Mouse (Mus musculus): ENCODE measurements at regions not wholly inside any gene's neighbourhood (a gene's known extent, or its start where the extent isn't known, plus 50 kb on each side); places are given as distances from the start of the nearest gene placed in this dataset.

DNA sequence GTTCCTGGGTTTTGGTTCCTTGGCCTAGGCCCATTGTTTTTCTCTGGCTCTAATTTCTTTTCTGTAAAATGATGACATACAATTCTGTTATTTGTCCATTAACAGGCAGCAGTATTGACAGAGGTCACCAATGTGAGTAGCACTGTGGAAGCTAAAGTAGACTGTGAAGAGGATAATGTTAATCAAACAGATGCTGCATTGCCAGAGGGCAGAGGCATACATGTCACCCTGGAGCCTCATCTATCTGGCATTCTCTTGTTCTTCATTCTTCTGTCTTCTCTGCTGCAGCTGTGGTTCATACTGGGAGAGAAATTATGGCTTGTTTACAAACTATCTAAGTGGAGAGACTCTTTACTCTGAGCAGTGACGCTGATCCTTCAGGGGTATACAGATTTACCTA, 2259.2 kb upstream of the Lrrc6 start:
- Histone ChIP-seq H3K4me3 (ENCODE audit: control insufficient read depth, insufficient read depth, low read length) (no peak overlapping the region), H3K36me3 (ENCODE audit: control insufficient read depth, insufficient read depth, low read length) (no peaks in the 10 kb centered on the region), H3K27ac (ENCODE audit: control insufficient read depth, insufficient read depth, low read length) (no peak overlapping the region), H3K4me1 (replicated peaks; ENCODE audit: control insufficient read depth, insufficient read depth, low read length) (no peaks in the 10 kb centered on the region), H3K27me3 (ENCODE audit: control insufficient read depth, insufficient read depth, low read length) (no peaks in the 10 kb centered on the region)
- no peak for DNase-seq
- WGBS = 81% methylated on average over 1 of the region's 1 CpGs
- TF ChIP-seq CTCF (IDR thresholded peaks at IDR 0.05; ENCODE audit: borderline replicate concordance, control insufficient read depth, extremely low read depth, insufficient read depth, low read length, poor library complexity) = no peak

DNA sequence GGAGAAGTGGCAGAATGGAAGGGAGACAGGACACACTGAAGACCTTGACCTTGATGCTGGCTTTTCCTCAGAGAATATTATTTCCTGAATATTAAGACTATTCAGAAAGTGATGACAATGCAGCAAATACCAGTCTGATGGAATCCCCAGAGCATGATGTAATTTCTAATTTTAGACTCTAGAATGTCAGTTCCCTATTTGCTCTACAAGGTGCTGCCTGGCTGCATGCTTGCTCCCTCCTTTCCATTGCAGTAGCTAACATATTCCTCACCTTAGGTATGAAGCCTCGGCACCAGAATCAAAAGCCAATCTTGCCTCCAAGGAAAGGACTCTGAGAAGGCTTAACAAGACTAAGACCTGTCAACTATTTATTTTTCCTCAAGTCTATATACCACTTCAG, 2254.5 kb upstream of the Lrrc6 start:
- Histone ChIP-seq H3K36me3 (ENCODE audit: control insufficient read depth, insufficient read depth, low read length) (no peaks in the 10 kb centered on the region), H3K4me1 (replicated peaks; ENCODE audit: control insufficient read depth, insufficient read depth, low read length) (no peaks in the 10 kb centered on the region), H3K27ac (ENCODE audit: control insufficient read depth, insufficient read depth, low read length) (no peak overlapping the region), H3K27me3 (ENCODE audit: control insufficient read depth, insufficient read depth, low read length) (no peaks in the 10 kb centered on the region), H3K4me3 (ENCODE audit: control insufficient read depth, insufficient read depth, low read length) (no peak overlapping the region)
- 86% methylated on average over 1 of the region's 1 CpGs for WGBS
- TF ChIP-seq POLR2A (IDR thresholded peaks at IDR 0.05; ENCODE audit: control insufficient read depth, extremely low read depth, insufficient read depth, low read length, poor library complexity) (no peak), CTCF (IDR thresholded peaks at IDR 0.05; ENCODE audit: borderline replicate concordance, control insufficient read depth, extremely low read depth, insufficient read depth, low read length, poor library complexity) (no peak)
- no peak for DNase-seq

DNA sequence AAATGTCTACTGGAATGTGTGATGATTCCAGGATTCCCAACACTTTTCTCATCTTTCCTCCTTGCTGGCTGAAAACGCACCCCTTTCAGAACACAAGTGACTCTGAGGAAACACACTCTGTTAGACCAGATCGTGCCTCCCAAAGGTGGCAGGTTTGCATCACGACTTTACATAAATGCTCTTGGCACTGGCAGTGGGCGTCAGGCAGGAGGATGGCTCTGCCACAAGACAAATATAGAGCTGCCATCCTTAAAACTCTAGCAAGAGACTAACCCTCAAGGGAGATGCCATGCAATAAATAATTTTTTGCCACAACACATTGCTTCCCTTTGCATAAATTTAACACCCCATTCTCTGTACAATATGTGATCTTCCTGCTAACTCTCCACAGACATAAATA, 2254.1 kb upstream of the Lrrc6 start:
- no peaks in the 10 kb centered on the region for H3K27me3 ChIP-seq (ENCODE audit: control insufficient read depth, insufficient read depth, low read length)
- H3K27ac ChIP-seq (ENCODE audit: control insufficient read depth, insufficient read depth, low read length) = no peak overlapping the region

DNA sequence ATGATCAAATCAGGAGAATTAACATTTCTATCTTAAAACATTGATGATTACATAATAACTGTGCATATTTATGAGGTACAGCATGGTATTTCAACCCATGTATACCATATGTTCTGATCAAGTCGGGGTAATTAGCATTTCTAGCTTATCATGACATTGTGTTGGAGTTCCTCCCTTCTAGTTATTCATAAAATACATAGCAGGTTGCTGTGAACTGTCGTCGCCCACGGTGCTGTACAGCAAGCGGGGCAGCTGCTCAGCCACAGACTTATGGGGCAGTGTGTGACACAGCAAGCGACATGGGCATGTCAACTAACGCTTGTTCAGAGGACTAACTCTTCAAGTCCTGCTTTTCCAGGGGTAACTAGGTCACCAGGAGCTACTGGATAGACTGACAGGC, 2238.6 kb upstream of the Lrrc6 start:
- H3K4me1 ChIP-seq (replicated peaks; ENCODE audit: control insufficient read depth, insufficient read depth, low read length) = no peaks in the 10 kb centered on the region
- DNase-seq = no peak
- no peaks in the 10 kb centered on the region for H3K36me3 ChIP-seq (ENCODE audit: control insufficient read depth, insufficient read depth, low read length)
- WGBS = 89% methylated on average over 7 of the region's 7 CpGs
- H3K27me3 ChIP-seq (ENCODE audit: control insufficient read depth, insufficient read depth, low read length) = no peaks in the 10 kb centered on the region
- H3K27ac ChIP-seq (ENCODE audit: control insufficient read depth, insufficient read depth, low read length) = no peak overlapping the region
- TF ChIP-seq POLR2A (IDR thresholded peaks at IDR 0.05; ENCODE audit: control insufficient read depth, extremely low read depth, insufficient read depth, low read length, poor library complexity) (no peak), CTCF (IDR thresholded peaks at IDR 0.05; ENCODE audit: borderline replicate concordance, control insufficient read depth, extremely low read depth, insufficient read depth, low read length, poor library complexity) (no peak)
- H3K4me3 ChIP-seq (ENCODE audit: control insufficient read depth, insufficient read depth, low read length) = no peak overlapping the region

More for the DNA sequence above, 2254.1 kb upstream of the Lrrc6 start:
- Histone ChIP-seq H3K4me3 (ENCODE audit: control insufficient read depth, insufficient read depth, low read length) (no peak overlapping the region), H3K36me3 (ENCODE audit: control insufficient read depth, insufficient read depth, low read length) (no peaks in the 10 kb centered on the region), H3K4me1 (replicated peaks; ENCODE audit: control insufficient read depth, insufficient read depth, low read length) (no peaks in the 10 kb centered on the region)
- no peak for DNase-seq
- TF ChIP-seq POLR2A (IDR thresholded peaks at IDR 0.05; ENCODE audit: control insufficient read depth, extremely low read depth, insufficient read depth, low read length, poor library complexity) = no peak
- TF ChIP-seq CTCF (IDR thresholded peaks at IDR 0.05; ENCODE audit: borderline replicate concordance, control insufficient read depth, extremely low read depth, insufficient read depth, low read length, poor library complexity) = no peak
- WGBS = 87% methylated on average over 4 of the region's 4 CpGs

DNA sequence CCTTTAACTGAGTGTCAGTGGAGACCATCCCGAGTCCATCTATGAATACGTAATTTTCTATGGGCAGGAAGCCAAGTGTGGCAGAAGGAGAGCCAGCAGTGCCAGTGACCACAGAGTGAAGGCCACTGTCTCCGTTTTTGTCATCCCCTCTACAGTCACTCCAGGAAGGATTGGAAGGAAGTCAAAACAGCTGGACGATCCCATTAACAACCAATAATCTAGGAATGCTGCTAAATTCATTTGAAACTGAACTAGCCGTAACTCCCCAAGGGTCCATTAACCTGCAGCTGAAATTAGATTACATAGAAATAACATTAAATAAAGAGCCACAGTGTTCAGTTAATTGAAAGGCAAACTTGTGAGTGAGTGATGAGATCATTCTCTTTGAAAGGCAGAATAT, 2220.5 kb upstream of the Lrrc6 start:
- DNase-seq = no peak
- TF ChIP-seq CTCF (IDR thresholded peaks at IDR 0.05; ENCODE audit: borderline replicate concordance, control insufficient read depth, extremely low read depth, insufficient read depth, low read length, poor library complexity) = no peak
- no peaks in the 10 kb centered on the region for H3K4me1 ChIP-seq (replicated peaks; ENCODE audit: control insufficient read depth, insufficient read depth, low read length)
- no peak overlapping the region for H3K27ac ChIP-seq (ENCODE audit: control insufficient read depth, insufficient read depth, low read length)
- no peaks in the 10 kb centered on the region for H3K36me3 ChIP-seq (ENCODE audit: control insufficient read depth, insufficient read depth, low read length)
- no peaks in the 10 kb centered on the region for H3K27me3 ChIP-seq (ENCODE audit: control insufficient read depth, insufficient read depth, low read length)
- H3K4me3 ChIP-seq (ENCODE audit: control insufficient read depth, insufficient read depth, low read length) = no peak overlapping the region
- 80% methylated on average over 5 of the region's 5 CpGs for WGBS

DNA sequence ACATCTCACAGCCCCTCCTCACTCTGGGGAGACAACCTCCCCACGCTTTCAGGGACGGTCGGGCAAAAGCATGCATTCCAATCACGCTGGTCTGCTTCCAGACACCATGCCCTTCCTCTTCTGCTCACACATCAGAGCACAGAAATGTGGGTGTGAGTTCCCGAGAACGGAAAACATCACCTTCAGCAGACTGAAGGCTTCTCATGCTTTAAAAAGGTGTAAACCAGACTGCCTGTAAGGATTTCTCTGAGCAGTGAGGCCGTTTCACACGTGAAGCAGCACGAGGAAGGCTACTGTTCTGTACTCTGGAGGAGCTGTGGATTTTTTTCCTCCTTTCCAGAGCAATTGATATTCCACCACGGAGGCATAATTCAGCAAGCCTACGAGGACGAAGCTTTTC, 2218.8 kb upstream of the Lrrc6 start:
- DNase-seq = no peak
- no peak overlapping the region for H3K27ac ChIP-seq (ENCODE audit: control insufficient read depth, insufficient read depth, low read length)
- WGBS = 85% methylated on average over 12 of the region's 12 CpGs
- no peak overlapping the region for H3K4me3 ChIP-seq (ENCODE audit: control insufficient read depth, insufficient read depth, low read length)
- no peaks in the 10 kb centered on the region for H3K36me3 ChIP-seq (ENCODE audit: control insufficient read depth, insufficient read depth, low read length)
- no peaks in the 10 kb centered on the region for H3K27me3 ChIP-seq (ENCODE audit: control insufficient read depth, insufficient read depth, low read length)
- H3K4me1 ChIP-seq (replicated peaks; ENCODE audit: control insufficient read depth, insufficient read depth, low read length) = no peaks in the 10 kb centered on the region
- no peak for TF ChIP-seq POLR2A (IDR thresholded peaks at IDR 0.05; ENCODE audit: control insufficient read depth, extremely low read depth, insufficient read depth, low read length, poor library complexity)
- TF ChIP-seq CTCF (IDR thresholded peaks at IDR 0.05; ENCODE audit: borderline replicate concordance, control insufficient read depth, extremely low read depth, insufficient read depth, low read length, poor library complexity) = no peak

DNA sequence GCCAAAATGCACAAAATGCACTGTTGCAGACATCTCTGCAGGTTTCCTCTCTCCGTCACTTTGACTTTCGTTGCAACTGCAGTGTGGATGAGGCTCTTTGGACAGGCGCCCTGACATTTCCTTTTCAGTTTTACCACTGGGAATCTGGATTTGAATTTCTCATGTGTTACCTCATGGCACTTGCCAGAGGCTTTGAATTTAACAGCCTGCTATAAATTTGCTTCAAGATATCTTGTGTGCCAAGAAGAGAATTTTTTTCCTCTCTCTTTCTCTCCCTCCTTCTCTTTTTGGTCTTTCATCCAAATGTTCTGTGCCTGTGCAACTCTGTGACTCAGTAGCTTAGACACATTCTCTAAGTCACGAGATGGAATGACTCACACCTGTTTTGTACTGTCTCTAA, 2213.6 kb upstream of the Lrrc6 start:
- H3K4me3 ChIP-seq (ENCODE audit: control insufficient read depth, insufficient read depth, low read length) = no peak overlapping the region
- no peaks in the 10 kb centered on the region for H3K36me3 ChIP-seq (ENCODE audit: control insufficient read depth, insufficient read depth, low read length)
- WGBS = 88% methylated on average over 4 of the region's 4 CpGs
- H3K4me1 ChIP-seq (replicated peaks; ENCODE audit: control insufficient read depth, insufficient read depth, low read length) = no peaks in the 10 kb centered on the region
- TF ChIP-seq CTCF (IDR thresholded peaks at IDR 0.05; ENCODE audit: borderline replicate concordance, control insufficient read depth, extremely low read depth, insufficient read depth, low read length, poor library complexity) (no peak), POLR2A (IDR thresholded peaks at IDR 0.05; ENCODE audit: control insufficient read depth, extremely low read depth, insufficient read depth, low read length, poor library complexity) (no peak)
- H3K27ac ChIP-seq (ENCODE audit: control insufficient read depth, insufficient read depth, low read length) = no peak overlapping the region
- no peak for DNase-seq
- H3K27me3 ChIP-seq (ENCODE audit: control insufficient read depth, insufficient read depth, low read length) = no peaks in the 10 kb centered on the region
